Mouse (Mus musculus) gonadal fat pad, adult 2 months (tissue): Measurements from ENCODE around the gene Tars2. TPM values are rescaled to one million over a fixed set of nuclear protein-coding genes. Genes with fewer than 3 reads are reported as not detected.

ENCODE experiments used
- DNase-seq: peaks from one replicate; pipeline ENCODE4 v3.0.0-alpha.2; 2012; ENCODE audit warnings: low read depth
- polyA plus RNA-seq: library from polyadenylated mRNA; depleted of rRNA; stranded (reverse); fragments of >200 nt; gene quantifications from 2 replicates; pipeline ENCODE4 v1.2.3, GENCODE M21; 2012

Tars2 gene
- polyA plus RNA-seq, 1 experiment: 31.4 TPM

- no peak for DNase-seq
Observed at GRCm38 (mm10) chr3:95734092-95734702, 25.8 kb downstream of the Tars2 start.

GRCm38 (mm10) chr3:95732744-95733521 is 27.1 kb downstream of the Tars2 start:
- no peak for DNase-seq

- DNase-seq: no peak
Observed at GRCm38 (mm10) chr3:95732297-95732696, 27.7 kb downstream of the Tars2 start.

GRCm38 (mm10) chr3:95731802-95732201 is 28.2 kb downstream of the Tars2 start:
- DNase-seq: no peak

- DNase-seq: no peak
Observed at GRCm38 (mm10) chr3:95730431-95730830, 29.6 kb downstream of the Tars2 start.

GRCm38 (mm10) chr3:95728906-95729305 is 31.1 kb downstream of the Tars2 start:
- DNase-seq: no peak

GRCm38 (mm10) chr3:95726696-95727358 is 33.2 kb downstream of the Tars2 start:
- no peak for DNase-seq

GRCm38 (mm10) chr3:95725863-95726262 is 34.1 kb downstream of the Tars2 start:
- DNase-seq: no peak

GRCm38 (mm10) chr3:95722386-95722785 is 37.6 kb downstream of the Tars2 start:
- no peak for DNase-seq

GRCm38 (mm10) chr3:95718153-95718552 is 41.9 kb downstream of the Tars2 start:
- DNase-seq: no peak

- DNase-seq: no peak
Observed at GRCm38 (mm10) chr3:95716075-95716474, 43.9 kb downstream of the Tars2 start.

GRCm38 (mm10) chr3:95709967-95710366 is 50.0 kb downstream of the Tars2 start:
- no peak for DNase-seq

- DNase-seq: no peak
Observed at GRCm38 (mm10) chr3:95709044-95709443, 51.0 kb downstream of the Tars2 start.

- no peak for DNase-seq
Observed at GRCm38 (mm10) chr3:95707497-95707896, 52.5 kb downstream of the Tars2 start.

GRCm38 (mm10) chr3:95706273-95706672 is 53.7 kb downstream of the Tars2 start:
- DNase-seq: no peak

GRCm38 (mm10) chr3:95704612-95705011 is 55.4 kb downstream of the Tars2 start:
- no peak for DNase-seq

GRCm38 (mm10) chr3:95703276-95703675 is 56.7 kb downstream of the Tars2 start:
- DNase-seq: no peak

- no peak for DNase-seq
Observed at GRCm38 (mm10) chr3:95701877-95702540, 58.0 kb downstream of the Tars2 start.

- DNase-seq: no peak
Observed at GRCm38 (mm10) chr3:95701085-95701484, 58.9 kb downstream of the Tars2 start.

- no peak for DNase-seq
Observed at GRCm38 (mm10) chr3:95700233-95700681, 59.7 kb downstream of the Tars2 start.

- no peak for DNase-seq
Observed at GRCm38 (mm10) chr3:95698286-95698685, 61.7 kb downstream of the Tars2 start.

- no peak for DNase-seq
Observed at GRCm38 (mm10) chr3:95696360-95696759, 63.6 kb downstream of the Tars2 start.
